Mouse (Mus musculus) hindbrain, embryonic 10.5 days (tissue): Measurements from ENCODE around the gene Olfr1122. TPM values are rescaled to one million over a fixed set of nuclear protein-coding genes. Genes with fewer than 3 reads are reported as not detected.
"Not testable (repeated sequence)": the region's sequence is repeated elsewhere in the genome, so short reads cannot be mapped to it uniquely, and the experiment has no call there.

Experiments used
- DNase-seq: peaks from one replicate; pipeline ENCODE4 v3.0.0-alpha.2; 2017; ENCODE audit warnings: low spot score
- H3K27ac ChIP-seq: fragments of 300-500 bp; sonication (generic); 2 replicates; pipeline ENCODE4 v1.5.1; 2016; ENCODE audit warnings: mild to moderate bottlenecking, moderate library complexity
- H3K27me3 ChIP-seq: fragments of 300-500 bp; sonication (generic); 2 replicates; pipeline ENCODE4 v1.6.1; 2016; ENCODE audit warnings: mild to moderate bottlenecking; ENCODE audit not compliant: poor library complexity, insufficient read depth, severe bottlenecking
- H3K36me3 ChIP-seq: fragments of 300-500 bp; sonication (generic); 2 replicates; pipeline ENCODE4 v1.6.1; 2016; ENCODE audit warnings: mild to moderate bottlenecking, moderate library complexity
- H3K4me1 ChIP-seq: fragments of 300-500 bp; sonication (generic); replicated peaks from 2 replicates; pipeline ENCODE4 v1.6.1; 2016; ENCODE audit warnings: mild to moderate bottlenecking
- H3K4me3 ChIP-seq: fragments of 300-500 bp; sonication (generic); 2 replicates; pipeline ENCODE4 v1.5.1; 2016; ENCODE audit warnings: mild to moderate bottlenecking, moderate library complexity
- H3K9me3 ChIP-seq: fragments of 300-500 bp; sonication (generic); 2 replicates; pipeline ENCODE4 v1.6.1; 2016; ENCODE audit warnings: mild to moderate bottlenecking, moderate library complexity
- whole genome bisulfite sequencing: fragments of 180-500 bp; shearing (Covaris S2); methylation state at CpG from one replicate; pipeline ENCODE4 v1.1.7; 2016; 5-methylcytosine and 5-hydroxymethylcytosine counted together
- polyA plus RNA-seq: library from polyadenylated mRNA; unstranded; fragments of >200 nt; fragmentation: Nextera tagmentation; extraction: Ambion mirVana; gene quantifications from 2 replicates; pipeline ENCODE4 v1.2.1, GENCODE M21; 2016

Gene Olfr1122
- polyA plus RNA-seq: not detected in 2 replicates

GRCm38 (mm10) chr2:87385549-87385948 is at the start of gene Olfr1122:
Gene Olfr1122, plus strand, starts transcription at chr2:87385849.
- no peaks in the 10 kb centered on the region for H3K36me3 ChIP-seq
- no peaks in the 10 kb centered on the region for H3K4me1 ChIP-seq
- H3K27ac ChIP-seq: no peak within 1 kb of the TSS
- no peak within 1 kb of the TSS for H3K4me3 ChIP-seq
- WGBS: 90% methylated on average over 2 of the region's 2 CpGs
- H3K27me3 ChIP-seq: no peaks in the 10 kb centered on the region
- no peak for DNase-seq
- no peaks in the 10 kb centered on the region for H3K9me3 ChIP-seq

GRCm38 (mm10) chr2:87354515-87354914 is 31.1 kb upstream of the Olfr1122 start, which contains the start of gene Olfr1120:
Gene Olfr1120, plus strand, starts transcription at chr2:87354815.
- Histone ChIP-seq H3K36me3 (no peaks in the 10 kb centered on the region), H3K27ac (no peak within 1 kb of the TSS), H3K9me3 (no peaks in the 10 kb centered on the region), H3K27me3 (no peaks in the 10 kb centered on the region), H3K4me3 (no peak within 1 kb of the TSS), H3K4me1 (no peaks in the 10 kb centered on the region)
- 63% methylated on average over 2 of the region's 2 CpGs for WGBS
- DNase-seq: no peak

GRCm38 (mm10) chr2:87360121-87360520 is 25.5 kb upstream of the Olfr1122 start:
- WGBS: 89% methylated on average over 2 of the region's 2 CpGs
- not testable (repeated sequence) for H3K9me3 ChIP-seq, H3K36me3 ChIP-seq

GRCm38 (mm10) chr2:87369595-87369994 is 16.1 kb upstream of the Olfr1122 start, which contains the start of gene Olfr1121:
Gene Olfr1121, plus strand, starts transcription at chr2:87369895.
- H3K9me3 ChIP-seq: no peaks in the 10 kb centered on the region
- H3K36me3 ChIP-seq: no peaks in the 10 kb centered on the region
- no peak within 1 kb of the TSS for H3K4me3 ChIP-seq
- DNase-seq: no peak
- no peaks in the 10 kb centered on the region for H3K4me1 ChIP-seq
- no peaks in the 10 kb centered on the region for H3K27me3 ChIP-seq
- 48% methylated on average over 1 of the region's 1 CpGs for WGBS
- no peak within 1 kb of the TSS for H3K27ac ChIP-seq

More at GRCm38 (mm10) chr2:87360121-87360520, 25.5 kb upstream of the Olfr1122 start:
- H3K27ac ChIP-seq, H3K27me3 ChIP-seq, H3K4me1 ChIP-seq, DNase-seq, H3K4me3 ChIP-seq: not testable (repeated sequence)

- no peaks in the 10 kb centered on the region for H3K36me3 ChIP-seq
- H3K4me1 ChIP-seq: no peaks in the 10 kb centered on the region
- WGBS: 90% methylated on average over 4 of the region's 4 CpGs
- no peaks in the 10 kb centered on the region for H3K27me3 ChIP-seq
- no peaks in the 10 kb centered on the region for H3K9me3 ChIP-seq
- no peak overlapping the region for H3K4me3 ChIP-seq
- H3K27ac ChIP-seq: no peak overlapping the region
- DNase-seq: no peak
These were observed 13.9 kb upstream of the Olfr1122 start for GRCm38 (mm10) chr2:87371726-87372125.

GRCm38 (mm10) chr2:87383935-87384334 is 1.7 kb upstream of the Olfr1122 start:
- Histone ChIP-seq H3K4me1 (no peaks in the 10 kb centered on the region), H3K27me3 (no peaks in the 10 kb centered on the region), H3K27ac (no peak overlapping the region), H3K9me3 (no peaks in the 10 kb centered on the region), H3K36me3 (no peaks in the 10 kb centered on the region), H3K4me3 (no peak overlapping the region)
- no peak for DNase-seq
- 87% methylated on average over 2 of the region's 2 CpGs for WGBS

- not testable (repeated sequence) for H3K9me3 ChIP-seq, DNase-seq, H3K27ac ChIP-seq, H3K4me1 ChIP-seq, H3K27me3 ChIP-seq, H3K4me3 ChIP-seq, H3K36me3 ChIP-seq
- WGBS: 87% methylated on average over 5 of the region's 5 CpGs
These were observed 8.0 kb downstream of the Olfr1122 start for GRCm38 (mm10) chr2:87393605-87394004.

GRCm38 (mm10) chr2:87394686-87395085 is 9.0 kb downstream of the Olfr1122 start:
- not testable (repeated sequence) for H3K9me3 ChIP-seq, H3K4me1 ChIP-seq, H3K27me3 ChIP-seq, H3K36me3 ChIP-seq, DNase-seq, H3K27ac ChIP-seq, H3K4me3 ChIP-seq
- 86% methylated on average over 7 of the region's 7 CpGs for WGBS

- Histone ChIP-seq H3K27me3 (no peaks in the 10 kb centered on the region), H3K9me3 (no peaks in the 10 kb centered on the region), H3K4me1 (no peaks in the 10 kb centered on the region), H3K36me3 (no peaks in the 10 kb centered on the region), H3K4me3 (no peak within 1 kb of the TSS), H3K27ac (no peak within 1 kb of the TSS)
- 89% methylated on average over 1 of the region's 1 CpGs for WGBS
- no peak for DNase-seq
These were observed 30.7 kb downstream of the Olfr1122 start, which contains the start of gene Olfr1123 for GRCm38 (mm10) chr2:87416335-87416734. Gene Olfr1123, plus strand, starts transcription at chr2:87416635.

GRCm38 (mm10) chr2:87429975-87430374 is 44.3 kb downstream of the Olfr1122 start, which contains the start of gene Olfr1124:
Gene Olfr1124, plus strand, starts transcription at chr2:87430275.
- Histone ChIP-seq H3K4me3 (no peak within 1 kb of the TSS), H3K27me3 (no peaks in the 10 kb centered on the region), H3K36me3 (no peaks in the 10 kb centered on the region), H3K4me1 (no peaks in the 10 kb centered on the region), H3K9me3 (no peaks in the 10 kb centered on the region), H3K27ac (no peak within 1 kb of the TSS)
- no peak for DNase-seq
- 92% methylated on average over 1 of the region's 1 CpGs for WGBS

GRCm38 (mm10) chr2:87437731-87438130 is 52.1 kb downstream of the Olfr1122 start:
- Histone ChIP-seq H3K4me1 (no peaks in the 10 kb centered on the region), H3K4me3 (no peak overlapping the region), H3K27me3 (no peaks in the 10 kb centered on the region), H3K36me3 (no peaks in the 10 kb centered on the region), H3K27ac (no peak overlapping the region), H3K9me3 (no peaks in the 10 kb centered on the region)
- DNase-seq: no peak
- 91% methylated on average over 16 of the region's 16 CpGs for WGBS
